Mouse (Mus musculus): ENCODE results near the gene Tdrkh. TPM values are rescaled to one million over a fixed set of nuclear protein-coding genes. Genes with fewer than 3 reads are reported as not detected.

The Tdrkh gene
- polyA plus RNA-seq, 1 experiment from 2014 or later, result 16.0 TPM

DNA sequence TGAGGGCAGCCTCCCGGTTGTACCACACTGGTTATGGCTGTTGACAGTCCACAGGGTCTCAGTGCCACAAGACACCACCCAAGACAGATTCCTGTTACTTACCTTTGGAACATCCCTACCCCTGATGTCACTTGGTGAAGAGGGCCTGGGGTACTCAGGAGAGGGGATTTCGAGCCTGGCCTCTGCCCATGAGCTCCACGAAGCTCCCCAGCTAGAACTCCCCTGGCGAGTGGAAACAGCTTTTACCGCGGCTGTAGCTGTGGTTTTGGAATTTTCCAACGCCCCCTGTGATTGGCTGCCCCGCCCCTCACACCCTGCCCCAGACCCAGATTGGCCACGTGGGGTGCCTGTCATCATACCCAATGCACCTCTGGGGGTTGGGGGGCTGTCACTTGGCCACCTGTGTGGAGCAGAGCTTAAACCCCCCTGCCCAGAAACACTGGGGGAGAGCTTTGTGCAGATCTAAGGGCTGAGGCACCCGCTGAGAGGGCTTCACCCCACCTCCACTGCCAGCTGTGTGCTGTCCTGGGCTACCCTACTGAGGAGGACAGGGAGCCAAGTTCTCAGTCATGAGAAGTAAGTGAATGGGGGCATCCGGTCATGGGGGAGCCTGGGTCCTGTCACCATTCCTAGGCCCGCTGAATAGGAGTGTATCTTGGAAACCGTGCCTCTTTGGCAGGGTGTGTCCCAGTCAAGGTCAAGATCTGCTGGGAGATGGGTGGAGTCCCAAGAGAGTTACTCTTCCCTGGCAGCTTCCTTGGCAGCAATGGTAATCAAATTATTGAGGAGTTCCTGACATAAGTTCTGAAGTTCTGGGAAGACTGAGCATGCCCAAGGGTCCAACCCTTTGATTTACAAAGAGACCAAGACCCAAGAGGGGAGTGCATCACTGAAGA, 35.8 kb upstream of the Tdrkh start:
- no peak overlapping the region for H3K4me3 ChIP-seq (ENCODE audit: inconsistent target)
- no peaks in the 10 kb centered on the region for H3K36me3 ChIP-seq (ENCODE audit: inconsistent target)
- no peak overlapping the region for H3K27ac ChIP-seq
- WGBS (ENCODE audit: missing documents), result 41% methylated on average over 12 of the region's 13 CpGs
- H3K79me2 ChIP-seq (ENCODE audit: inconsistent target), result no peaks in the 10 kb centered on the region

GRCm38 (mm10) chr3:94379831-94380510, 33.1 kb upstream of the Tdrkh start:
- WGBS (ENCODE audit: missing documents), result 54% methylated on average over 9 of the region's 9 CpGs
- H3K36me3 ChIP-seq (ENCODE audit: inconsistent target), result no peaks in the 10 kb centered on the region
- H3K27ac ChIP-seq, result no peak overlapping the region

DNA sequence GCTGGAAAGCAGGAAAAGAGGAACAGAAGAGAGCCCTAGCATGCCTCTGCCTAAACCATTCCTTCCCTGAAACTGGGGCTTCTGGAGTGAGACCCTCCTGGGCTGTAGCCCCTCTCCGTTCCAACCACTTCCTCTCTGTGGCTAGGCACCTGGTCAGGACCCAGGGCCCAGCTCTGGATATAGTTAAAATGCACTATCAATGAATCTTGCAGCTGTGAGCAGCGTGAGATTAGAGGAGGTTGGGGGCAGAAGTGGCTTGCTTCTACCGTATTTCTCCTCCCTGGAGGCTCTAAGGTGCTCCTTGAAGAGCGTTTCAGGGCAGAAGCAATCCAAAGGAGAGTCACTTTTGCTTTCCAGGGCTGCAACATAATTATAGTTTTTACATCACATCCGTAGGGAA, 30.8 kb upstream of the Tdrkh start:
- 28% methylated on average over 5 of the region's 5 CpGs for WGBS (ENCODE audit: missing documents)
- Histone ChIP-seq H3K4me3 (ENCODE audit: inconsistent target) (no peak overlapping the region), H3K27ac (no peak overlapping the region)

More at GRCm38 (mm10) chr3:94379831-94380510, 33.1 kb upstream of the Tdrkh start:
- H3K79me2 ChIP-seq (ENCODE audit: inconsistent target), result no peaks in the 10 kb centered on the region
- no peak overlapping the region for H3K4me3 ChIP-seq (ENCODE audit: inconsistent target)

GRCm38 (mm10) chr3:94383476-94383875, 29.6 kb upstream of the Tdrkh start:
- no peak overlapping the region for H3K4me3 ChIP-seq (ENCODE audit: inconsistent target)
- WGBS (ENCODE audit: missing documents), result 70% methylated on average over 3 of the region's 3 CpGs
- no peaks in the 10 kb centered on the region for H3K36me3 ChIP-seq (ENCODE audit: inconsistent target)
- no peaks in the 10 kb centered on the region for H3K79me2 ChIP-seq (ENCODE audit: inconsistent target)
- H3K27ac ChIP-seq, result no peak overlapping the region

More for the DNA sequence above, 30.8 kb upstream of the Tdrkh start:
- Histone ChIP-seq H3K36me3 (ENCODE audit: inconsistent target) (no peaks in the 10 kb centered on the region), H3K79me2 (ENCODE audit: inconsistent target) (no peaks in the 10 kb centered on the region)

DNA sequence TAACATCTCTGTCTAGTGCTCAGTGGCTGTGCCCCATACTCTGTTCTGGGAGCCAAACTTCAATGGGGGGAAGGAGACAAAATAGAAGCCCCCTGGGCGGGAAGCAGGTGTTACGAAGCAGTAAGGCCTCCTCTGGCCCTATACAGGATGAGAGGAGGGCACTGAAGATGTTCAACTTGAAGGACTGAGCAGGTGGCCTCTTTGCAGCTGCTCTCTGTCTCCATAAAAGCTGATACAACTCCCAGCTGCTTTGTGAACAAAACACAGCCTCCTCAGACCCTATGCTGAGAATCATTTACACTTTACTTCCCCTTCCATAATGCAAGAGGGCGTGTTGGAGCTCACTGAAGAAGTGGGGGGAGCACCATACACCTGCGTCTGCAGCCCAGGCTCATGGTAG, 26.4 kb upstream of the Tdrkh start:
- H3K27ac ChIP-seq, result no peak overlapping the region
- no peaks in the 10 kb centered on the region for H3K36me3 ChIP-seq (ENCODE audit: inconsistent target)
- no peaks in the 10 kb centered on the region for H3K79me2 ChIP-seq (ENCODE audit: inconsistent target)
- 63% methylated on average over 4 of the region's 4 CpGs for WGBS (ENCODE audit: missing documents)
- H3K4me3 ChIP-seq (ENCODE audit: inconsistent target), result no peak overlapping the region

GRCm38 (mm10) chr3:94387391-94387790, 25.7 kb upstream of the Tdrkh start:
- H3K27ac ChIP-seq, result no peak overlapping the region
- no peak overlapping the region for H3K4me3 ChIP-seq (ENCODE audit: inconsistent target)
- 90% methylated on average over 10 of the region's 10 CpGs for WGBS (ENCODE audit: missing documents)
- no peaks in the 10 kb centered on the region for H3K79me2 ChIP-seq (ENCODE audit: inconsistent target)
- no peaks in the 10 kb centered on the region for H3K36me3 ChIP-seq (ENCODE audit: inconsistent target)

DNA sequence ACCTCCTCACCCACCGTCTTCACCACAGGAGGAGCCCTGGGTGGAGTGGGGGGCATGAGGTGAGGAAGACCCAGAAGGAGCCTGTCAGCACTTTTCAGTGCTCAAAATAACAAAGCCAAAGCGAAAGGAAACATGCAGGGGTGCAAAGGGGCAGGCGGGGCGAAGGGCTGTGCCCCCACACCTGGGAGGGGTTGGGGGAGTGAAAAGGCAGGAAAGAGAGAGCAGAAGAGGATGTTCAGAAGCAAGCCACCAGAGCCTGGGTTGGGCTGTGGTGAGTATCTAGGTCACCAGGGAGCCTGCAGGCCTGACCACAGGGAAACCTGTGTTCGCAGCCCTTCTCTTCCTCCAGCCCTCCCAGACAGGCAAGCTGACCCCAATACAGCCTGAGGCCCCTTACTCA, 25.0 kb upstream of the Tdrkh start:
- Histone ChIP-seq H3K79me2 (ENCODE audit: inconsistent target) (no peaks in the 10 kb centered on the region), H3K4me3 (ENCODE audit: inconsistent target) (no peak overlapping the region), H3K27ac (no peak overlapping the region), H3K36me3 (ENCODE audit: inconsistent target) (no peaks in the 10 kb centered on the region)
- WGBS (ENCODE audit: missing documents), result 2% methylated on average over 5 of the region's 5 CpGs

DNA sequence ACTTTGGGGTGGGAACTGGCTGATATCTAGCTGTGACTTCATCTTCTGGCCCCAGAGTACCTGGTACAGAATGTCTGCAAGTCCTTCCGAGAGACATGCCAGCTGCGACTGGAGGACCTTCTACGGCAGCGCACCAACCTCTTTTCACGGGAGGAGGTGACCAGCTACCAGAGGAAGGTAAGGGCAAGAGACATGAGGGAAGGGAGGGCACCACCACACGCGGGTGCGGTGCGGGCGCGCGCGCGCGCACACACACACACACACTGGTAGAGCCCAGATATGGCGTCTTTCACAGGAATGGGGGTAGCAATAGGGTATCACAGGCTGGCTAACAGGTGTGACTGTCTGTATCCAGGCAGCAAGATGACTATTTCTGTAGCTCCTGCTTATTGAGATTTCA, 23.7 kb upstream of the Tdrkh start:
- no peak overlapping the region for H3K4me3 ChIP-seq (ENCODE audit: inconsistent target)
- no peaks in the 10 kb centered on the region for H3K36me3 ChIP-seq (ENCODE audit: inconsistent target)
- WGBS (ENCODE audit: missing documents), result 97% methylated on average over 16 of the region's 16 CpGs
- no peak overlapping the region for H3K27ac ChIP-seq
- no peaks in the 10 kb centered on the region for H3K79me2 ChIP-seq (ENCODE audit: inconsistent target)

DNA sequence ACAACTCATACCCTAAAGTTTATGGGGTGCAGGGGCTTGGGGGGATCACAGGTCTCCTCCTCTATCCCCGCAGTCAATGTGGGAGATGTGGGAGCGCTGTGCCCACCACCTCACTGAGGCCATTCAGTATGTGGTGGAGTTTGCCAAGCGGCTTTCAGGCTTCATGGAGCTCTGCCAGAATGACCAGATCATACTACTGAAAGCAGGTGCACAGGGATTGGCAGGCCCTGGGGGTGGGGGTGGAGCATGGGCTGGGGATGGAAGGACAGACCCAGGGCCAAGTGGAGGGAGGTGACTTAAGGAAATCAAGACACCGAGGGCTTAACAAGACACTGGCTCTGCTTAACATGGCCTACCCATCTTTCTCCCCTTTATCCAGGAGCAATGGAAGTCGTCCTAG, 22.1 kb upstream of the Tdrkh start:
- 94% methylated on average over 5 of the region's 5 CpGs for WGBS (ENCODE audit: missing documents)

GRCm38 (mm10) chr3:94392128-94392527, 20.9 kb upstream of the Tdrkh start:
- Histone ChIP-seq H3K27ac (no peak overlapping the region), H3K4me3 (ENCODE audit: inconsistent target) (no peak overlapping the region), H3K79me2 (ENCODE audit: inconsistent target) (no peaks in the 10 kb centered on the region), H3K36me3 (ENCODE audit: inconsistent target) (no peaks in the 10 kb centered on the region)
- WGBS (ENCODE audit: missing documents), result 66% methylated on average over 2 of the region's 2 CpGs

More for the DNA sequence above, 22.1 kb upstream of the Tdrkh start:
- no peaks in the 10 kb centered on the region for H3K36me3 ChIP-seq (ENCODE audit: inconsistent target)
- H3K4me3 ChIP-seq (ENCODE audit: inconsistent target), result no peak overlapping the region
- no peak overlapping the region for H3K27ac ChIP-seq
- H3K79me2 ChIP-seq (ENCODE audit: inconsistent target), result no peaks in the 10 kb centered on the region

GRCm38 (mm10) chr3:94393049-94393448, 20.0 kb upstream of the Tdrkh start:
- H3K36me3 ChIP-seq (ENCODE audit: inconsistent target), result no peaks in the 10 kb centered on the region
- no peak overlapping the region for H3K27ac ChIP-seq
- H3K79me2 ChIP-seq (ENCODE audit: inconsistent target), result no peaks in the 10 kb centered on the region
- no peak overlapping the region for H3K4me3 ChIP-seq (ENCODE audit: inconsistent target)
- WGBS (ENCODE audit: missing documents), result 81% methylated on average over 4 of the region's 4 CpGs

DNA sequence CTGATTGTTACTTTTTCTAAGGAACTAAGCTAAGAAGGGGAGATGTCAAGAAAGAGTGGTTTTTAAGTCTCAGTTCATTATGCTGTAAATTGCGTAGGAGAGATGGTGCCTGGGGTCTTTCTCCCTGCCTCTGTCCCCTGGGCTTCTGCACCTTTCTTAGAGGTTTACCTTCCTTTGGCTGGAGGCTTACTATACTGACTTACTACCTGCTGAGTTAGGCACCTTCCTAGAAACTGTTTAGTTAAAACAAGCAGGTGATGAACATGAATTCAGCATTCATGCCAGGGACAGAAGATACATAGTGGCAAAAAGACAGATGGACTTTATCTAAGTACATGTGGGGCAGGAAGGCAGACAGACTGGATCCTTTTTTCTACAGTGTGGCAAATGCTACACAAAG, 16.7 kb upstream of the Tdrkh start:
- H3K79me2 ChIP-seq (ENCODE audit: inconsistent target), result no peaks in the 10 kb centered on the region
- 100% methylated on average over 1 of the region's 1 CpGs for WGBS (ENCODE audit: missing documents)
- no peaks in the 10 kb centered on the region for H3K36me3 ChIP-seq (ENCODE audit: inconsistent target)
- H3K4me3 ChIP-seq (ENCODE audit: inconsistent target), result no peak overlapping the region
- no peak overlapping the region for H3K27ac ChIP-seq

DNA sequence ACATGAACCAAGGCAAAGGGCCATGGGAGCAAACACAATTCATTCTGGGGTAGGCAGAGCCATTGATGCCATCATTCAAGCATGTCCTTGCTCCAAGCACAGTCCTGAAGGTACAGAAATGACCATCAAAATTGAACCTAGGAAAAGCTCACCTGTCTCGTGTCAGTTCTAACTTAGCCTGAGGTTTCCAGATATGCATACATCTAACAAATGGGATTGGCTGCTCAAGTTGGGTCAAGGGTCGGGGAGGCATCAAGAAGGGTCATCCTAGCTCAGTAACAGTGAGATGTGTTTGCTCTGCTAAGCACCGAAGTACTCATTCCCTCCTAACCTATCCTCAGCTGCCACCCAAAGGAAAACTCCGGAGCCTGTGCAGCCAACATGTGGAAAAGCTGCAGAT, 16.2 kb upstream of the Tdrkh start:
- H3K27ac ChIP-seq, result no peak overlapping the region
- no peaks in the 10 kb centered on the region for H3K36me3 ChIP-seq (ENCODE audit: inconsistent target)
- H3K4me3 ChIP-seq (ENCODE audit: inconsistent target), result no peak overlapping the region
- no peaks in the 10 kb centered on the region for H3K79me2 ChIP-seq (ENCODE audit: inconsistent target)
- 86% methylated on average over 4 of the region's 4 CpGs for WGBS (ENCODE audit: missing documents)

- Histone ChIP-seq H3K27ac (no peak within 1 kb of the TSS), H3K4me3 (ENCODE audit: inconsistent target) (no peak within 1 kb of the TSS), H3K36me3 (ENCODE audit: inconsistent target) (no peaks in the 10 kb centered on the region), H3K79me2 (ENCODE audit: inconsistent target) (no peaks in the 10 kb centered on the region)
- 87% methylated on average over 6 of the region's 6 CpGs for WGBS (ENCODE audit: missing documents)
Measured at GRCm38 (mm10) chr3:94398217-94398616, 14.9 kb upstream of the Tdrkh start, which contains the start of gene Lingo4. Gene Lingo4 (plus strand): TSS chr3:94398517.

DNA sequence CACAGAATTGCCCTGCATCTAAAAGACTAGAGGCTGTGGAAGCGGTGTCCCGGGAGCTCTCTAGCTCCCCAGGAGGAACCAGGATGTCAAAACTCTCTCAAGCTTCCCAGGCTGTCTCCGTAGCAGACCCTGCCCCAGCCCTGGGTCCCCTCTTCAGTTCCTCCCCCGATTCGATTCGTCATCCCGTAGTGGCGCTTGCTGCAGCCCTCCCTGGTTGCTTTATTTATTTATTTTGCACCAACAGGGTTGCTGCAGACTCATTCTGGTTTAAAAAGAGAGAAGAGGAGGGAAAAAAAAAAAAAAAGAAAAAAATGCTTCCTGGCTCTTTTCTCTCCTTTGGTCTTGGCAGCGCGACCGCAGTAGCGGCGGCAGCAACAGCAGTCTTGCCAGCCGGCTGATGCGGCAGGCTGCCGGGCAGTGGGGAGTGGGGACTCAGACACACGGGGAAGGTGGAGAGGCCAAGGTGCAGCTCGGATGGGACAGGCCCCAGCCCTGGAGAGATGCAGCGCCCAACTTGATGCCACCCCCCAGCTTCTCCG, 14.1 kb upstream of the Tdrkh start:
- Histone ChIP-seq H3K36me3 (ENCODE audit: inconsistent target) (no peaks in the 10 kb centered on the region), H3K4me3 (ENCODE audit: inconsistent target) (no peak overlapping the region), H3K27ac (no peak overlapping the region), H3K79me2 (ENCODE audit: inconsistent target) (no peaks in the 10 kb centered on the region)
- 6% methylated on average over 20 of the region's 20 CpGs for WGBS (ENCODE audit: missing documents)

All from macrophage (primary cell).